Mouse (Mus musculus): ENCODE measurements at regions not wholly inside any gene's neighbourhood (a gene's known extent, or its start where the extent isn't known, plus 50 kb on each side); places are given as distances from the start of the nearest gene placed in this dataset.

- no peak for DNase-seq
Observed at GRCm38 (mm10) chr12:94749747-94750515, 942.1 kb upstream of the Flrt2 start.

GRCm38 (mm10) chr12:94755754-94756153 lies 936.3 kb upstream of the Flrt2 start:
- DNase-seq, result no peak

GRCm38 (mm10) chr12:94795913-94796615 lies 896.0 kb upstream of the Flrt2 start:
- DNase-seq, result no peak

- DNase-seq, result no peak
Observed at GRCm38 (mm10) chr12:94804692-94805091, 887.3 kb upstream of the Flrt2 start.

- no peak for DNase-seq
Observed at GRCm38 (mm10) chr12:94831400-94831799, 860.6 kb upstream of the Flrt2 start.

GRCm38 (mm10) chr12:94862720-94863119 lies 829.3 kb upstream of the Flrt2 start:
- no peak for DNase-seq

- DNase-seq, result no peak
Observed at GRCm38 (mm10) chr12:94910816-94911215, 781.2 kb upstream of the Flrt2 start.

GRCm38 (mm10) chr12:94943067-94943466 lies 749.0 kb upstream of the Flrt2 start:
- DNase-seq, result no peak

Small RNA genes in the stretch of these regions (microRNA-seq; reads per million reads assigned to microRNA genes)
- 0 reads per million in 2 experiments for gene Mir8099-2

Measured in adrenal gland, adult 2 months (tissue).